Mouse (Mus musculus): ENCODE data around the gene Muc1. TPM values are rescaled to one million over a fixed set of nuclear protein-coding genes. Genes with fewer than 3 reads are reported as not detected.

Muc1 gene
- polyA plus RNA-seq, 1 experiment from 2014 or later = 1.6 TPM

DNA sequence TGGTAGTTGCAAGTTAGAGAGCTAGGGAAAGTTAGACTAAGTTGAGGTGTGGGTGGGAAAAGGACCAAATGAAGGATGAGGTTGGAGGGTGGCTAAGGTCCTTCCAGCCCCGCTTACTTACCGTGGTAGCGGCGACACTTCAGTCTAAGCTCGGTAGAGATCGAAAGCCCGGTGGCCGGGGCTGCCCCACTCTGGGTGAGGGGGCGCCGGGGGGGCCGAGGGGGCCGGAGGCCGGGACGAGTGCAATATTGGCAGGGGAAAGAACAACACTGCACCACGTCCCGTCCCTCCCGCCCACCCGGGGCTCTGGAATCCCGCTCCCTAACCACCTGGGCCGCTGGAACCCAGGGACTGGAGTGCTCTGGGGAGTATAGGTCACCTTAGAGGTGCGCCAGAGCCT is 2.0 kb upstream of the Muc1 start, which contains the start of gene Mtx1:
TSS of gene Mtx1 (minus strand) at position 189 of the 400 bp plus-strand sequence.
- peak within 1 kb of the TSS; percentile 46 for H3K4me3 ChIP-seq
- peaks cover 32% of the 10 kb centered on the region for H3K4me1 ChIP-seq
- H3K27me3 ChIP-seq = peaks cover 21% of the 10 kb centered on the region
- WGBS = 3% methylated on average over 21 of the region's 21 CpGs
- H3K27ac ChIP-seq = peak within 1 kb of the TSS; percentile 88
- H3K4me2 ChIP-seq = peak within 1 kb of the TSS; percentile 84
- H3K36me3 ChIP-seq = peaks cover 20% of the 10 kb centered on the region
- ATAC-seq (ENCODE audit: insufficient number of reproducible peaks, insufficient read depth, low FRiP score, low TSS enrichment, low read depth) = no peak
- H3K9me3 ChIP-seq = no peaks in the 10 kb centered on the region
- H3K9ac ChIP-seq = peak within 1 kb of the TSS; percentile 64

DNA sequence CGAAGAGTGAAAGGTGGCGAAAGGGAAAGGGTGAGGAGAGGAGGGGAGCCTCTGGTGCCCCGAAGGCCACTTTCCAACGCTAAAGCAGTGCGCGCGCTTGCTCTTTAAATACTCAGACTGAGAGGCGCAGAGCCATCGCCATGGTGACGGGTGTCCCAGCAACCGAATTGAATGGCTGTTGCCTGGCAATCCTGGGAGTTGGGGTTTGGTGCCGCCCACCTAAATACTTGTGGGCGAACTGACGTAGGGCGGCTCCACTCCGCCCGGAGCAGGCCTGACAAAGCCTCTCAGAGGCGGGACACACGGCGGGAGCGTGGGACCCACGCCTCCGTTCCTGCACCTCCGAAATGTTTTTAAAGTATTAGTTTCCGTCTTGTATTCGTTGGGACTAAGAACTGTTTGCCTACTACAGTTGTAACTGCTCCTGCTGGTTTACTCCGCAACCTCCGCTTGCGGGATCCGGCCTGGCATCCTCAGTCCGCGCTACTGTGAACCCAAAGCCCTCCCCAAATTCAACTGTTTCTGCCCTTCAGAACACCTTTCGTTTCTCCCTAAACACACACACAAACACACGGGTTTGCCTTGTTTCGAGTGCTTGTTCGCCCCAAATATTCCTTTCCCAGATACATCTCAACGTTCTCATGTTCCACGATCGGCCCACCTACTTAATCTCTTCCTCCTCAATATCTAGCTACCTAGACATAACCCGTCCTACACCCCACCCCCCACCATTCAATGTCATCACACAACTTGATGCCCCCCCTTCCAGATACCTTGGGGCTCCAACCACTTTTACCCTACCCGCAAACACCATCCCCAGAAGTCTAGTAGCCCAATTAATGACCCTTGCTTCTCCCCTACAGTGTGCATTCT is 1.3 kb upstream of the Muc1 start:
- H3K4me2 ChIP-seq = peak overlapping the region; percentile 84
- H3K9ac ChIP-seq = peak overlapping the region; percentile 64
- H3K9me3 ChIP-seq = no peaks in the 10 kb centered on the region
- peaks cover 20% of the 10 kb centered on the region for H3K36me3 ChIP-seq
- H3K27ac ChIP-seq = peak overlapping the region; percentile 88
- WGBS = 2% methylated on average over 41 of the region's 41 CpGs
- peaks cover 21% of the 10 kb centered on the region for H3K27me3 ChIP-seq
- peaks cover 32% of the 10 kb centered on the region for H3K4me1 ChIP-seq
- ATAC-seq (ENCODE audit: insufficient number of reproducible peaks, insufficient read depth, low FRiP score, low TSS enrichment, low read depth) = peak; percentile 86
- peak overlapping the region; percentile 46 for H3K4me3 ChIP-seq

DNA sequence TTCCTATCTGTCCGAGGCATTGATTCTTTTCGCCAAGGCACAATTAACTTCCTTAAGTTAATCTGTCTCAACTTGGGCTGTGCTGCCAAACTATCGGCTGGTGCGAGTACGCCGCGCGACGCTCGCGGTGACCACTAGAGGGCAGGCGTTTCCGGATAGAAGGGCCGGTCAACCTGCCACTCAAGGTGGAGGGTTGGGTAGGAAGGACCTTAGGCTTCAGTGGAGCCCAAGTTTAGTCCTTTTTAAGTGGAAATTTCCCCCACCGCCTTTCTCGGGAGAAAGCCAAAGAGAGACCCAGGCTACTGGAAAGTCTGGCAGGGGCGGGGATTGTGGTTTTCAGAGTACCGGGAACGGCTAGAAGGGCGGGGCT is 692 bp upstream of the Muc1 start:
- H3K4me1 ChIP-seq = peaks cover 32% of the 10 kb centered on the region
- H3K9me3 ChIP-seq = no peaks in the 10 kb centered on the region
- H3K27me3 ChIP-seq = peaks cover 21% of the 10 kb centered on the region
- H3K9ac ChIP-seq = peak overlapping the region; percentile 60
- peak overlapping the region; percentile 88 for H3K27ac ChIP-seq
- H3K4me3 ChIP-seq = peak overlapping the region; percentile 46
- WGBS = under 1% methylated on average over 19 of the region's 20 CpGs
- no peak for ATAC-seq (ENCODE audit: insufficient number of reproducible peaks, insufficient read depth, low FRiP score, low TSS enrichment, low read depth)
- H3K36me3 ChIP-seq = peaks cover 14% of the 10 kb centered on the region
- peak overlapping the region; percentile 84 for H3K4me2 ChIP-seq

GRCm38 (mm10) chr3:89229276-89229675 is 419 bp downstream of the Muc1 start:
- ATAC-seq (ENCODE audit: insufficient number of reproducible peaks, insufficient read depth, low FRiP score, low TSS enrichment, low read depth) = no peak
- Histone ChIP-seq H3K27me3 (peaks cover 21% of the 10 kb centered on the region), H3K36me3 (peaks cover 15% of the 10 kb centered on the region), H3K4me3 (no peak overlapping the region), H3K27ac (no peak overlapping the region), H3K9ac (no peak overlapping the region), H3K9me3 (no peaks in the 10 kb centered on the region), H3K4me2 (0 out of 2 replicates have a peak overlapping the region, but pooled peaks have one; percentile 84), H3K4me1 (peaks cover 32% of the 10 kb centered on the region)
- WGBS = 61% methylated on average over 4 of the region's 4 CpGs

DNA sequence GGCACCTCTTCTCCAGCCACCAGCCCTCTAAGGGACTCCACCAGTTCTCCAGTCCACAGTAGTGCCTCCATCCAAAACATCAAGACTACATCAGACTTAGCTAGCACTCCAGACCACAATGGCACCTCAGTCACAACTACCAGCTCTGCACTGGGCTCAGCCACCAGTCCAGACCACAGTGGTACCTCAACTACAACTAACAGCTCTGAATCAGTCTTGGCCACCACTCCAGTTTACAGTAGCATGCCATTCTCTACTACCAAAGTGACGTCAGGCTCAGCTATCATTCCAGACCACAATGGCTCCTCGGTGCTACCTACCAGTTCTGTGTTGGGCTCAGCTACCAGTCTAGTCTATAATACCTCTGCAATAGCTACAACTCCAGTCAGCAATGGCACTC is 1.7 kb downstream of the Muc1 start:
- H3K36me3 ChIP-seq = peaks cover 20% of the 10 kb centered on the region
- no peak overlapping the region for H3K9ac ChIP-seq
- peaks cover 26% of the 10 kb centered on the region for H3K4me1 ChIP-seq
- H3K4me3 ChIP-seq = no peak overlapping the region
- ATAC-seq (ENCODE audit: insufficient number of reproducible peaks, insufficient read depth, low FRiP score, low TSS enrichment, low read depth) = no peak
- H3K27ac ChIP-seq = no peak overlapping the region
- H3K4me2 ChIP-seq = no peak overlapping the region
- peaks cover 21% of the 10 kb centered on the region for H3K27me3 ChIP-seq
- H3K9me3 ChIP-seq = no peaks in the 10 kb centered on the region
- 82% methylated on average over 2 of the region's 2 CpGs for WGBS

GRCm38 (mm10) chr3:89231345-89231744 is 2.5 kb downstream of the Muc1 start:
- no peak overlapping the region for H3K4me3 ChIP-seq
- H3K27ac ChIP-seq = no peak overlapping the region
- peaks cover 19% of the 10 kb centered on the region for H3K27me3 ChIP-seq
- no peak for ATAC-seq (ENCODE audit: insufficient number of reproducible peaks, insufficient read depth, low FRiP score, low TSS enrichment, low read depth)
- no peak overlapping the region for H3K9ac ChIP-seq
- WGBS = 66% methylated on average over 7 of the region's 7 CpGs
- H3K36me3 ChIP-seq = peaks cover 24% of the 10 kb centered on the region
- H3K4me1 ChIP-seq = peaks cover 19% of the 10 kb centered on the region
- no peak overlapping the region for H3K4me2 ChIP-seq
- no peaks in the 10 kb centered on the region for H3K9me3 ChIP-seq

DNA sequence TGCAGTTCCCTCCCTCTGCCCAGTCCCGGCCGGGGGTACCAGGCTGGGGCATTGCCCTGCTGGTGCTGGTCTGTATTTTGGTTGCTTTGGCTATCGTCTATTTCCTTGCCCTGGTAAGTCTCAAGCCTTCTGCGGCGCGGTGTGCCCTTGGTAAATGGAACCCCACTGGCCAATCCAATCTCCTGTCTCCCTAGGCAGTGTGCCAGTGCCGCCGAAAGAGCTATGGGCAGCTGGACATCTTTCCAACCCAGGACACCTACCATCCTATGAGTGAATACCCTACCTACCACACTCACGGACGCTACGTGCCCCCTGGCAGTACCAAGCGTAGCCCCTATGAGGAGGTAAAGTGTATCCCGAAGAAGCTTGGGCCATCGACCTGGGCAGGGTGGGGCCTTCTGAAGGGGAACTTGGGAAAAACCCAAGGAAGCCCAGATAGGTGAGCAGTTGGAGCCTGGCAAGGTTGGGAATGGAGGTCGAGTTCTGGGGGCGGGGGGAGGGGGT is 3.0 kb downstream of the Muc1 start:
- Histone ChIP-seq H3K9me3 (no peaks in the 10 kb centered on the region), H3K9ac (no peak overlapping the region), H3K27ac (no peak overlapping the region), H3K4me2 (no peak overlapping the region), H3K4me1 (peaks cover 14% of the 10 kb centered on the region), H3K27me3 (peaks cover 19% of the 10 kb centered on the region), H3K36me3 (peaks cover 27% of the 10 kb centered on the region), H3K4me3 (no peak overlapping the region)
- ATAC-seq (ENCODE audit: insufficient number of reproducible peaks, insufficient read depth, low FRiP score, low TSS enrichment, low read depth) = no peak
- WGBS = 71% methylated on average over 16 of the region's 16 CpGs

- Histone ChIP-seq H3K9ac (no peak overlapping the region), H3K27me3 (peaks cover 19% of the 10 kb centered on the region), H3K27ac (no peak overlapping the region), H3K4me1 (peaks cover 10% of the 10 kb centered on the region), H3K9me3 (no peaks in the 10 kb centered on the region), H3K36me3 (peaks cover 32% of the 10 kb centered on the region), H3K4me3 (no peak overlapping the region), H3K4me2 (no peak overlapping the region)
- WGBS = 56% methylated on average over 6 of the region's 6 CpGs
- no peak for ATAC-seq (ENCODE audit: insufficient number of reproducible peaks, insufficient read depth, low FRiP score, low TSS enrichment, low read depth)
These were observed 3.8 kb downstream of the Muc1 start for GRCm38 (mm10) chr3:89232614-89233013.

- Histone ChIP-seq H3K9ac (peak overlapping the region; percentile 36; the same call in 1 of the 2 replicates), H3K4me2 (no peak overlapping the region), H3K27me3 (peaks cover 19% of the 10 kb centered on the region), H3K9me3 (no peaks in the 10 kb centered on the region), H3K36me3 (peaks cover 42% of the 10 kb centered on the region), H3K4me3 (no peak overlapping the region), H3K27ac (no peak overlapping the region), H3K4me1 (peaks cover 5% of the 10 kb centered on the region)
- no peak for ATAC-seq (ENCODE audit: insufficient number of reproducible peaks, insufficient read depth, low FRiP score, low TSS enrichment, low read depth)
- 80% methylated on average over 14 of the region's 14 CpGs for WGBS
These were observed 4.8 kb downstream of the Muc1 start for GRCm38 (mm10) chr3:89233562-89234110.

- Histone ChIP-seq H3K9me3 (no peaks in the 10 kb centered on the region), H3K4me3 (no peak overlapping the region), H3K9ac (no peak overlapping the region), H3K36me3 (peaks cover 64% of the 10 kb centered on the region), H3K4me2 (no peak overlapping the region), H3K4me1 (no peaks in the 10 kb centered on the region; the same call in 1 of the 2 replicates), H3K27ac (no peak overlapping the region), H3K27me3 (no peaks in the 10 kb centered on the region)
- 82% methylated on average over 10 of the region's 10 CpGs for WGBS
- no peak for ATAC-seq (ENCODE audit: insufficient number of reproducible peaks, insufficient read depth, low FRiP score, low TSS enrichment, low read depth)
These were observed 7.7 kb downstream of the Muc1 start for GRCm38 (mm10) chr3:89236516-89236915.

GRCm38 (mm10) chr3:89237682-89238081 is 8.8 kb downstream of the Muc1 start:
- WGBS = 91% methylated on average over 21 of the region's 21 CpGs
- no peaks in the 10 kb centered on the region; the same call in 1 of the 2 replicates for H3K4me1 ChIP-seq
- no peak overlapping the region for H3K27ac ChIP-seq
- no peak for ATAC-seq (ENCODE audit: insufficient number of reproducible peaks, insufficient read depth, low FRiP score, low TSS enrichment, low read depth)
- no peak overlapping the region for H3K4me2 ChIP-seq
- no peak overlapping the region for H3K4me3 ChIP-seq
- peaks cover 72% of the 10 kb centered on the region for H3K36me3 ChIP-seq
- H3K27me3 ChIP-seq = no peaks in the 10 kb centered on the region
- H3K9ac ChIP-seq = no peak overlapping the region
- H3K9me3 ChIP-seq = no peaks in the 10 kb centered on the region

Measured in embryonic facial prominence, embryonic 13.5 days (tissue).